Mouse (Mus musculus): ENCODE data around the gene Lag3.

DNA sequence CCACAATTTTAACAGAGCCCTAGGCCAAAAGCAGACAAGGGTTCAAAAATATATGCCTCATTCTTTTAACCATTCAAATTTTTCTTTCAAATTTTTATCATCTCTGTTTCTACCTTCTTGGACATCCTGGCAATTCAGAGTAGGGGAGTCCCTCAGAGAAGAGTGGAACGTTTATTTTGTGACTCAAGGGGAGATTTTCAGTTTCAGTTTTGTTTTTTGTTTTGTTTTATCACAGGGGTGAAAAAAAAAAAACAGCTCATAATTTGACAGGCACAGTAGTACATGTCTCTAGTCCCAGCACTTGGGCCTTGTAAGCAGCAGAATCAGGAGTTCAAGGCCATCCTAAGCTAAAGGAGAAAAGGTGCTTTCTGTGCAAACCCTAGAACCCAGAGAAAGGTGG is 3.7 kb downstream of the Lag3 start:
- TF ChIP-seq CTCF (IDR thresholded peaks at IDR 0.05; ENCODE audit: extremely low read depth, insufficient read length, insufficient replicate concordance, low read depth, low read length) (no peak), POLR2A (IDR thresholded peaks at IDR 0.05; ENCODE audit: low read depth, low read length) (no peak)
